Mouse (Mus musculus) neutrophil, adult 65 days (primary cell): ENCODE data around the gene Tpbgl. TPM values are rescaled to one million over a fixed set of nuclear protein-coding genes. Genes with fewer than 3 reads are reported as not detected.

Experiments used
- total RNA-seq: library from RNA; stranded (reverse); gene quantifications from 2 replicates; pipeline ENCODE4 v1.2.4, GENCODE M21; 2023

Tpbgl gene
- total RNA-seq, result not detected in 2 replicates

GRCm38 (mm10) chr7:99626376-99627270, at the start of gene Tpbgl:
Gene Tpbgl, minus strand, starts transcription at chr7:99627103.

Other genes starting within 250 kb of the Tpbgl start
- gene Gdpd5, start 245.7 kb downstream of the Tpbgl start, total RNA-seq, result 1.1 and 1.2 TPM in 2 replicates
- gene Klhl35, start 161.1 kb downstream of the Tpbgl start, total RNA-seq, result 1.4 TPM in 1 of 2 replicates, not detected in the other
- gene Rps3, start 143.4 kb downstream of the Tpbgl start, total RNA-seq, result 304 and 344 TPM in 2 replicates
- gene Arrb1, start 91.6 kb downstream of the Tpbgl start, total RNA-seq, result 142 and 180 TPM in 2 replicates
- gene Slco2b1, start 84.2 kb upstream of the Tpbgl start, total RNA-seq, result not detected in 2 replicates
- not detected in 2 replicates for gene Olfr520, start 103.2 kb upstream of the Tpbgl start, total RNA-seq
- not detected in 2 replicates for gene Olfr521, start 136.4 kb upstream of the Tpbgl start, total RNA-seq
- gene Neu3, start 201.3 kb upstream of the Tpbgl start, total RNA-seq, result 0.61 and 0.63 TPM in 2 replicates
- gene Xrra1, start 232.0 kb upstream of the Tpbgl start, total RNA-seq, result 0.25 TPM in 1 of 2 replicates, not detected in the other
- gene Spcs2, start 236.4 kb upstream of the Tpbgl start, total RNA-seq, result 80.2 and 81.0 TPM in 2 replicates